8 mouse cellular contexts compared by ENCODE assay signal in the genomic region with DNA sequence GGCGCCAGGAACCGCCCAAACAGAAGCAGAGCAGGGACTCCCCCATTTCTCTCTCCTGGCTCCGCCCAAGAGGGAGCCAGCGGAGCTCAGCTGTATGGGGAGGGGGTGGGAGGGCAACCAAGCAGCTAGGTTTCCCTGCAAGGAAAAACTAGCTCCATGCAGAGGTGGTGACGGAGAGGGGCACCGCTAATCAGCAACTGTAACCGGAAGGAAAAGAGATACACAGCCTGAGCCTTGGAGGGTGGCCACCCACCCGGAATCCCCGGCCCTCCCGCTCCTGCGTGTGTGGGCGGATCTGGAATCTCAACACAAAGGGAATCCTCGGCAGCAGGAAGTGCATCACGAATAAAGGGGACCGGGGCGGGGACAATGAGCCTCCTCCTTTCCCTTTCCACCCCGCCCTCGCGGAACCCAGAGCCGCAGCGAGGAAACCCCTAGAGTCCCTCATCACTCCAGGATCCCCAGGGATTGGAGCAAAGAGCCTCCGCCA. TPM values are rescaled to one million over a fixed set of nuclear protein-coding genes. Genes with fewer than 3 reads are reported as not detected.
DNase-seq lines count a peak whose midpoint lies in the region; ATAC-seq and TF ChIP-seq lines count a peak whose summit lies in the region.

No protein-coding gene starts in this region.

- ATAC-seq in inflammation-experienced regulatory T-cells, adult 6 months = peak; percentile 76

- peak overlapping the region; percentile 64 for H3K4me3 ChIP-seq in left cerebral cortex, adult 2 months

- DNase-seq in WW6 (ENCODE audit: low read depth, low spot score) = peak; percentile 77
- peak; percentile 83 to 90 for DNase-seq in cerebellum, postnatal 10 days
- peak; percentile 63 to 71 for DNase-seq in frontal cortex, postnatal 14 days (ENCODE audit: low spot score in 2 of 2)
- DNase-seq in left cerebral cortex, adult 2 months (ENCODE audit: extremely low spot score in 1 of 2, low spot score in 2 of 2) = peak; percentile 68 to 77
- peak; percentile 2 for DNase-seq in lung, postnatal 25 days (ENCODE audit: low spot score)
- peak; percentile 86 to 90 for DNase-seq in right cerebral cortex, postnatal 10 days (ENCODE audit: low spot score in 2 of 2)
- DNase-seq in urinary bladder, postnatal 25 days (ENCODE audit: low spot score) = no peak

- H3K27ac ChIP-seq in left cerebral cortex, adult 2 months = no peak overlapping the region; the same call in 1 of the 2 replicates

- TF ChIP-seq CTCF in left cerebral cortex, adult 2 months (IDR thresholded peaks at IDR 0.05) = no peak

- intact Hi-C loops in left cerebral cortex, adult 2 months (cut with DNase I) = loop anchor here (2.0 kb wide), 1 partner anchor 878 kb away; a partner anchor contains a TSS

RNA-seq across cellular contexts. Expression of a gene that starts 1.6 kb away (rescaled TPM):
- polyA plus RNA-seq in inflammation-experienced regulatory T-cells, adult 6 months (2017; shearing (Covaris generic)) = not detected
- total RNA-seq in left cerebral cortex, adult 2 months (2021) = under 1 TPM; 0.59 to 0.87 TPM
